ENCODE assay signal across 18 mouse cellular contexts in genomic region chr14:119687885-119688284, GRCm38 (mm10).
DNase-seq lines count a peak whose midpoint lies in the region; ATAC-seq and TF ChIP-seq lines count a peak whose summit lies in the region.
"Had no signal": no experiment of that assay in that cellular context is flagged by ENCODE, and none has a peak within 500 bp of the region (broad histone marks: within the 10 kb centered on the region; RNA-seq: fewer than 3 reads in every experiment).

No protein-coding gene starts in this region.

- H3K9me3 ChIP-seq in forebrain, embryonic 15.5 days = no peaks in the 10 kb centered on the region
- H3K9me3 ChIP-seq in forebrain, postnatal 0 days (ENCODE audit: low read length) = no peaks in the 10 kb centered on the region
- H3K9me3 ChIP-seq in kidney, postnatal 0 days (replicated peaks; ENCODE audit: low read length) = no peaks in the 10 kb centered on the region
- H3K9me3 ChIP-seq in limb, embryonic 12.5 days = no peaks in the 10 kb centered on the region
- H3K9me3 ChIP-seq: liver, embryonic 15.5 days; neural tube, embryonic 13.5 days had no signal

- ATAC-seq in forebrain, embryonic 15.5 days (replicated peaks) = peak; percentile 35; the same call in 1 of the 2 replicates
- no peak for ATAC-seq in forebrain, postnatal 0 days
- peak; percentile 52; the same call in 1 of the 2 replicates for ATAC-seq in kidney, postnatal 0 days (replicated peaks; ENCODE audit: low FRiP score, low read depth)
- peak; percentile 42; the same call in 1 of the 2 replicates for ATAC-seq in limb, embryonic 12.5 days (ENCODE audit: insufficient number of reproducible peaks, insufficient read depth, low FRiP score, low TSS enrichment, low read depth)
- no peak for ATAC-seq in activated CD4-positive, CD25-positive, alpha-beta regulatory T cell, adult 4 months
- ATAC-seq: inflammation-experienced regulatory T-cells, adult 6 months had no signal

- no peak overlapping the region for H3K27ac ChIP-seq in forebrain, embryonic 15.5 days (replicated peaks)
- H3K27ac ChIP-seq in forebrain, postnatal 0 days (ENCODE audit: low read depth, low read length) = no peak overlapping the region
- H3K27ac ChIP-seq in kidney, postnatal 0 days = no peak overlapping the region
- no peak overlapping the region for H3K27ac ChIP-seq in limb, embryonic 12.5 days
- H3K27ac ChIP-seq: liver, embryonic 15.5 days; neural tube, embryonic 13.5 days had no signal

- no peaks in the 10 kb centered on the region for H3K4me1 ChIP-seq in forebrain, embryonic 15.5 days
- H3K4me1 ChIP-seq in forebrain, postnatal 0 days (ENCODE audit: insufficient read depth) = no peaks in the 10 kb centered on the region
- H3K4me1 ChIP-seq in kidney, postnatal 0 days (replicated peaks; ENCODE audit: insufficient read depth, low read length) = no peaks in the 10 kb centered on the region
- H3K4me1 ChIP-seq in limb, embryonic 12.5 days (replicated peaks) = no peaks in the 10 kb centered on the region
- H3K4me1 ChIP-seq: liver, embryonic 15.5 days; neural tube, embryonic 13.5 days had no signal

- 86% methylated on average over 2 of the region's 2 CpGs for WGBS in forebrain, embryonic 15.5 days
- 88% methylated on average over 2 of the region's 2 CpGs for WGBS in forebrain, postnatal 0 days
- whole genome bisulfite sequencing in kidney, postnatal 0 days = 83% methylated on average over 2 of the region's 2 CpGs
- 89% methylated on average over 2 of the region's 2 CpGs for WGBS in limb, embryonic 12.5 days

- no peak overlapping the region for H3K9ac ChIP-seq in forebrain, embryonic 15.5 days (replicated peaks)
- H3K9ac ChIP-seq in forebrain, postnatal 0 days = no peak overlapping the region
- H3K9ac ChIP-seq in kidney, postnatal 0 days (ENCODE audit: low read depth, low read length) = no peak overlapping the region
- H3K9ac ChIP-seq in limb, embryonic 12.5 days (replicated peaks) = no peak overlapping the region
- H3K9ac ChIP-seq: liver, embryonic 15.5 days; neural tube, embryonic 13.5 days had no signal

- DNase-seq in forebrain, postnatal 0 days = no peak
- no peak for DNase-seq in kidney, postnatal 0 days (ENCODE audit: low spot score)
- DNase-seq in kidney, postnatal 25 days = no peak
- DNase-seq in ES-CJ7 (ENCODE audit: low read depth, low spot score) = peak; percentile 54
- DNase-seq in ovary, postnatal 10 days (ENCODE audit: low spot score) = no peak
- DNase-seq: adrenal gland, postnatal 10 days; cerebellum, adult 9-10 months; embryo, embryonic 11 days; heart, adult 18-20 months; heart, postnatal 10 days; kidney, postnatal 36 days had no signal

- no peaks in the 10 kb centered on the region for H3K27me3 ChIP-seq in forebrain, embryonic 15.5 days
- no peaks in the 10 kb centered on the region for H3K27me3 ChIP-seq in forebrain, postnatal 0 days (ENCODE audit: insufficient read depth, low read length)
- H3K27me3 ChIP-seq in kidney, postnatal 0 days (ENCODE audit: insufficient read depth, low read length) = no peaks in the 10 kb centered on the region
- H3K27me3 ChIP-seq in limb, embryonic 12.5 days = no peaks in the 10 kb centered on the region
- H3K27me3 ChIP-seq: liver, embryonic 15.5 days; neural tube, embryonic 13.5 days had no signal

- no peak overlapping the region for H3K4me2 ChIP-seq in forebrain, embryonic 15.5 days (replicated peaks)
- no peak overlapping the region for H3K4me2 ChIP-seq in forebrain, postnatal 0 days (ENCODE audit: low read depth)
- H3K4me2 ChIP-seq in kidney, postnatal 0 days (ENCODE audit: low read length) = no peak overlapping the region
- no peak overlapping the region for H3K4me2 ChIP-seq in limb, embryonic 12.5 days
- H3K4me2 ChIP-seq: liver, embryonic 15.5 days; neural tube, embryonic 13.5 days had no signal

- TF ChIP-seq CTCF in forebrain, postnatal 0 days (IDR thresholded peaks at IDR 0.05; ENCODE audit: low read depth) = no peak
- no peak for TF ChIP-seq CTCF in kidney, postnatal 0 days (IDR thresholded peaks at IDR 0.05; ENCODE audit: low read depth)

- no peaks in the 10 kb centered on the region for H3K36me3 ChIP-seq in forebrain, embryonic 15.5 days
- H3K36me3 ChIP-seq in forebrain, postnatal 0 days (ENCODE audit: insufficient read depth) = no peaks in the 10 kb centered on the region
- H3K36me3 ChIP-seq in kidney, postnatal 0 days (ENCODE audit: insufficient read depth, low read length) = no peaks in the 10 kb centered on the region
- no peaks in the 10 kb centered on the region for H3K36me3 ChIP-seq in limb, embryonic 12.5 days
- H3K36me3 ChIP-seq: G1E; liver, embryonic 15.5 days; neural tube, embryonic 13.5 days had no signal

- H3K4me3 ChIP-seq in forebrain, embryonic 15.5 days = no peak overlapping the region
- no peak overlapping the region for H3K4me3 ChIP-seq in forebrain, postnatal 0 days (ENCODE audit: low read depth, low read length)
- H3K4me3 ChIP-seq in kidney, postnatal 0 days (replicated peaks; ENCODE audit: low read depth, low read length) = no peak overlapping the region
- no peak overlapping the region for H3K4me3 ChIP-seq in limb, embryonic 12.5 days (replicated peaks)
- H3K4me3 ChIP-seq: liver, embryonic 15.5 days; neural tube, embryonic 13.5 days had no signal

Comparison
In these comparisons a context has a peak if more than half of its experiments do, and no peak if none do; other contexts are left out.
1. ATAC-seq: peak in forebrain, embryonic 15.5 days (single experiment), kidney, postnatal 0 days (single experiment) and limb, embryonic 12.5 days (single experiment); none in forebrain, postnatal 0 days (single experiment) and activated CD4-positive, CD25-positive, alpha-beta regulatory T cell, adult 4 months (single experiment).